Mouse (Mus musculus) fat pad, adult 2 months (tissue): Measurements from ENCODE around the gene Smim1.

ENCODE experiments used
- DNase-seq: peaks from one replicate; pipeline ENCODE4 v3.0.0-alpha.2; 2011; ENCODE audit warnings: low read depth, low spot score; ENCODE audit errors: extremely low read depth

Gene Smim1

DNA sequence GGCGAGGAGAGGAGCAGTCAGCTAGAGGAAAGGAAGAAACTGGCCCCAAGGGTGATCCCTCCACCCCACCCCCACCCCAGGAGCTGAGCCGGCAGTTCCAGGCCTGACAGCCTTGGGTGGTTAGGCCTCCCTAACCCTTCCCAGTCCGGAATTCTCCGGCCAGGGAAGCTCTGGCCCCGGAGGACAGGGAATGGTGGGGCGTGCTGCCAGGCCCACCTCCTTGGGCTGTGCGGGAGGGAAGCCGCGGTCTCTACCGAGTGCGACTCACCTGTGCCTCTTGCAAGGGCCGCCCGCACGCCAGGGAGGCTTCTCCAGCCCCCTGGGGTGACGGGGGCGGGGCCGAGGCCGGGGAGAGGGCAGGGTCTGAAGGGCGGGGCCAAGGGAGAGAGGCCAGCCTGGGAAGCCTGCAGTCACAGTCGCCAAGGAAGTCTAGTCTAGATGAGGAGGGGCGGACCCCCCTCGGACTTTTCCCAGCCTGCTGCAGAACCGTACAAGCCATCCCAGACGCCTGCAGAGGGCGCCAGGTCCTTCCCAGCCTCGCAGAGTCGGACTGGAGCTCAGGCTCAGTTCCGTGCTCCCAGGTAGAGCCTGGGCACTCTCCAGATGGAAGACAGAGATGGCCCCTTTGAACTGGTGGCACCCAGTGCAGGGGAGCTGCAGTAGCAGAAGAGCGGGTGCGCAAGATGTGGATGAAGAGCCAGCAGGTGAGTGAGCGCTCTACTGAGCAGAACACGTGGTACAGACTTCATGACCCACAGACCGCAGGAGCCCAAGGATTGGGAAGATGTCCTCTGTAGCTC lies at the start of gene Smim1:
Smim1 (minus strand) TSS at position 590 of the 800 bp plus-strand sequence.
- no peak for DNase-seq

DNA sequence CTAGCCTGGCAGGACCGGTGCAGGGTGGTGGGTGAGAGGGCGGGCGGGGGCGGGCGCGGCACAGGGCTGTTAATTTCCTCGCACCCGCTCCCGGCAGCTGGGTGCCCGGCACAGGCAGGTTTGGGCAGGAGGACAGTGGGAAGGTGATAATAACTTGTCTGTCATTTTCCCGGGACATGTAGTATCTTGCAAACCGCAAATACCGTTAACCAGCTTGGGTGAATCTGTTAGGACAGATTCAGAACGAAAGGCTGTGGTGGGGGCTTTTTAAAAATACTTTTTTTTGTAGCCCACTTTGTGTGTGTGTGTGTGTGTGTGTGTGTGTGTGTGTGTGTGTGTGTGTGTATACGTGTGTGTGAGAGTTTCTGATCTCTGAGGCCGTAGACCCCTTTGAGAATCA lies 45.9 kb upstream of the Smim1 start:
- DNase-seq: no peak

DNA sequence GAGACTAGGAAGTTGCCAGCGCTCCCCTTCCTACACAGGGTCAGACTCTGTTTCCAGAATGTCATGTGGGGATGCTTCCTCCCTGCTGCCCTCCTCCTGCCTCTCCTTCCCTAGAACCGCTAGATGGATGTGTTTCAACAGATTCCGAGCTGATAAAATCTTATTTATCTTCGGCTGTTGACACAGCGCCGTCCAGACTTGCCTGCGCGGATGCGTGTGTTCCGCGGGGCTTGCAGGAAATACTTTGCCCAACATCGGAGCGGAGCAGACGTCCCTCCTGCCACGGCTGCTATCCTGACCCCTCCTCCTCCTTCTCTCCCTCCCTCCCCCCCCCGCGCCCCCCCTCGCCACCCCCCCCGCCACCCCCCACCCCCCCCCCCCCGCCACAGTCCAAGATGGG lies 45.5 kb upstream of the Smim1 start:
- no peak for DNase-seq

DNA sequence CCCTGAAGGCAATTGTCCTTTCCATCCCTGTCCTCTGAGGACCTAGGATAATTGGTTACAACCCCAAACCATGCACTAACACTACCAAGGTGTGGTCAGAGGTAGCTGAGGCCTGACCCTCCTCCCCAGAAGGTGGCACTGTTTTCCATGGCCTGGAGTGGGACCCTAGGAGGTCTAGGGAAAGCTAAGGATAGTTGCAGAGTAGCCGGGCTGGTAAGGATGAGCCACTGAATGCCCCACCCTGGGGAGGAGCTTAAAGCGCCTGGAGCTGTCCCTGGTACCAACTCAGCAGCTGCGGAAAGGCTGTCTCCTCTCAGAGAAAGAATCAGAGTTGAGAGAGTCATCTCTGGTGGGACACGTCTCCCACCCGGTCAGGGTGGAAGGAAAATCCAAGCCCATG lies 44.9 kb upstream of the Smim1 start:
- DNase-seq: no peak

- no peak for DNase-seq
Observed at GRCm38 (mm10) chr4:154064827-154065773, 39.1 kb upstream of the Smim1 start.

DNA sequence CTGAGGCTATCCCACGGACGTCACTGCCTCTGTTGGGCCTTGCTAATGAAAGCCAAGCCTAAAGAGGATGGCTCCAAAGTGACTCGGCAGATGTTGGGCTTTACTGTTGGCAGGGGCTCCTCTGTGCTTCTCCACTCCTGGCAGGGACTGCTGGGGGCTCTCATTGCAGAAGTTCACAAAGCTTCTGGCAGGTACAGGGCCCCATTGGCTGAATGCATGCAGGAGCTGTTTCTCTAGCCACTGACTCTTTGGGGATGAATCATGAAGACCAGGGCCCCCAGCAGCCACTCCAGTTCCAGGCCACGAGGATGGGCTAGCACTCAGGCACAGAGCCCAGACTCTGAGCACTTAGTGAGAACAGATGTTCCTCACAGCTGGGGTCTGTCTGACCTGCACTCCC lies 31.7 kb upstream of the Smim1 start:
- no peak for DNase-seq

DNA sequence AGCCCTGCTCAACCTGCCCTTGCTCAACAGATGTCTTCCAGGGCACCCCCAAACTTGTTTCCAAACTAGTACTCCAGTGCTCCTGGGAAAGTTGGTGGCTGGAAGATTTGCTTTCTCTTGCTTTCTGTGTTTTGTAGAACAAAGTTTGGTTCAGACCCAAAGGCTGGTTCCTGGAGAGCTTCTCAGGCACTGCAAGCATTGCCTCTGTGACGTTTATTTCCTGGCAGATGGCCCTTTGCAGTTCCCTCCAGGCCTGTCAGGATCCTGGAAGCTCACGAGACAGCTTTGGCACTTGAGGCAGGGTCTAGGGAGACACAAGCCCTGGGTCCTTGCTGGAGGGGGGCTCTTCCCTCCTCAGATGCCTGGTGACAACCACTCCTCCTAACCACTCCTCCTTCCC lies 30.6 kb upstream of the Smim1 start:
- no peak for DNase-seq

GRCm38 (mm10) chr4:154056046-154056445 lies 30.0 kb upstream of the Smim1 start:
- DNase-seq: no peak

- no peak for DNase-seq
Observed at GRCm38 (mm10) chr4:154055482-154055881, 29.5 kb upstream of the Smim1 start.

- DNase-seq: no peak
Observed at GRCm38 (mm10) chr4:154053065-154053464, 27.0 kb upstream of the Smim1 start.

GRCm38 (mm10) chr4:154051401-154051800 lies 25.4 kb upstream of the Smim1 start:
- DNase-seq: peak; percentile 99

- DNase-seq: no peak
Observed at GRCm38 (mm10) chr4:154045837-154046236, 19.8 kb upstream of the Smim1 start.

GRCm38 (mm10) chr4:154042577-154042976 lies 16.5 kb upstream of the Smim1 start, which contains the start of gene Ccdc27:
TSS of gene Ccdc27 (minus strand) at chr4:154042677.
- no peak for DNase-seq

GRCm38 (mm10) chr4:154037123-154037522 lies 11.1 kb upstream of the Smim1 start:
- no peak for DNase-seq

- DNase-seq: no peak
Observed at GRCm38 (mm10) chr4:154028646-154029045, 2.6 kb upstream of the Smim1 start.

DNA sequence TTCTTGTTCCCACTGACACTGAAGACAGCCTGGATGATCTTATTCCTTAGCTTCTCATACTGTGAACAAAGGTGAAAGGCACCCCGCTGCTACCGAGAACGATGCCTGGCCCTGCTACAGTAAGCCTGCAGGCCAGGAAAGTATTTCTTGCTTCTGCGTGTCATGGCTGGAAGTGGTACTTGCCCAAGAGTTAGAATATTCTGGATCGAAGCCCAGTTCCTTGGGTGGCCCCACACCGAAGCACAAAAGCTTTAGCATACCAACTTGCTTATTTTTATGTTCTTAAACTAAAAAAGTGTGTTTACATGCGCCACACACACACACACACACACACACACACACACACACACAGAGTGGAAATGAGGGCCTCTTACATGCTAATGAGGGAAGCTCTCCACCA lies 2.0 kb upstream of the Smim1 start:
- DNase-seq: no peak

- DNase-seq: no peak
Observed at GRCm38 (mm10) chr4:154026441-154026761, 371 bp upstream of the Smim1 start.

DNA sequence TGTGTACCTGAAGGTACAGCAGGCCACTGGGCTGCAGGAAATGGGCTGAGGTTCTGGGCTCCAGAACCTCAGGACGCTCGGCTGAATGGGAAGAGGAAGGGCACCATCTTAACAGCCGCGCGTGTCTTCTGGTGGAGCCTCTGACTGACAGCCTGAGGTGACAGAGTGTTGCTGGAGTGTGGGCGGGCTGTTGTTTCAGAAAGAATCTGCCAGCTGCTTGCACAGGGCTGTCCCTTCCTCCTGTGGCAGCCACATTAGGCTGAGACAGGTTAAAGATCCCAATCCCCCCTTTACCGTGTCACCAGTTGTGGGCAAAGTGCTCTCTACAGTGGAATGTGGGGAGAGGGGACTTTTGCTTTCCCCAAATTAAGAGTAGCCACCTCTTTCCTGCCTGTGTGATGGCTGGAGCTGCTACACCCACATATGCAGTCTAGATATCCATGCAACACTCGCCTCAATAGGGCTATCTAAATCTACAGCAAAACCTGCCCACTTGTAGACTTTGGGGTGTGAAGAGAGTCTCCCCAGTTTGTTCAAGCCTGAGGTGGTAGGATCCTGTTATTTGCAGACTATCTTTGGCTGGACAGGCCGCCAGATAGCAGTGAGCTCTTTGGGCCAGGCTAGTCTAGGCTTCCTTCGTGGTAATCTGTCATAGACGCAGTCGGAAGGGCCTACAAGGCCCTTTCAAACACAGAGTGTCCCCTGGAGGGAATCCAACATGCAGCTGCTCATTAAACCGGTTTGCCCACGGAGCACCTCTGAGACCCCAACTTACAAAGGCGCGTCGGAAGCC lies 1.1 kb downstream of the Smim1 start:
- no peak for DNase-seq

DNA sequence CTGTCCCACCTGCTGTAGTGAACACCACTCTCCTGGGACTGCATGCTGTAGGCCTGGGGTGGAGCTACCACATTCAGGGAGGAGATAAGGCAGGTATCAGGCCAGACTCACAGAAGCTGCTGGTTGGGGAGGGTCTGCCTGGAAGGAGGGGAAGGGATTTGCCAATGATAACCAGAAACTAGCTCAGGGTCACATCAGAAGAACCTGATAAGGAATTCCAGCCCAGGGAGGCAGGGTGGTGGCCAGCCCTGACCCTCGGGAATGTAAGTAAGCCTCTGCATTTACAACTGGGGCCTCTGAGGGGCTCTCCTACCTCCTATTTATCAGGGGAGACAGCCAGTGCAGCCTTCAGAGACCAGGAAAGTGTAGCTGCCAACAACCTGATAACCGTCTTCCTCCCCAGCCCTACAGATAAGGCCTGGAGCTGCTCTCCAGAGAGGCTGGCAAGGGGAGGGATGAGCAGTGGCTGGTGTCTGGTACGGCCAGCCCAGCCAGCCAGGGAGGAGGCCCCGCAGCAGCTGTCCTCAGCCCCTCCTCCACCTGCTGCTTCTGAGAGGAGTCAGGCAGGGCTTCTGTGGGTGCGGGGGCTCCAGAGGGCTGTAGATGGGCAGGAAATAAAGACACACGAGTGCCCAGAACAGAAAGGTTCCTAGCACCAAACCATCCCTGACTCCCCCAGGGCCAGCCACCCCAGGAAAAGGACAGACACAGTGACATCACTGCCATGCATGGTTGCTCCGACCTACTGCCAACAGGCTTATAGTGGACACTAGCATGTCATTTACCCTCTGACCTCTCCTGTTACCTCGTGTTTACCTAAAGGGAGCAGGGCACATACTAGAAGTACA lies 2.1 kb downstream of the Smim1 start:
- DNase-seq: no peak

- DNase-seq: no peak
Observed at GRCm38 (mm10) chr4:154022844-154023243, 3.2 kb downstream of the Smim1 start.
